ENCODE assay signal across 18 mouse cellular contexts in genomic region chr3:84181717-84182116, GRCm38 (mm10). TPM values are rescaled to one million over a fixed set of nuclear protein-coding genes. Genes with fewer than 3 reads are reported as not detected.
"Had no signal": no experiment of that assay in that cellular context is flagged by ENCODE, and none has a peak within 500 bp of the region (broad histone marks: within the 10 kb centered on the region; RNA-seq: fewer than 3 reads in every experiment).

No protein-coding gene starts in this region.

- H3K4me2 ChIP-seq: kidney, embryonic 15.5 days; limb, embryonic 12.5 days; liver, embryonic 13.5 days; neural tube, embryonic 13.5 days; stomach, embryonic 15.5 days had no signal

- H3K4me1 ChIP-seq: kidney, embryonic 15.5 days; limb, embryonic 12.5 days; liver, embryonic 13.5 days; stomach, embryonic 15.5 days had no signal

- H3K9ac ChIP-seq: kidney, embryonic 15.5 days; limb, embryonic 12.5 days; liver, embryonic 13.5 days; liver, postnatal 0 days; neural tube, embryonic 13.5 days; stomach, embryonic 15.5 days had no signal

- H3K27ac ChIP-seq: kidney, embryonic 15.5 days; limb, embryonic 12.5 days; liver, embryonic 13.5 days; neural tube, embryonic 13.5 days; stomach, embryonic 15.5 days had no signal

- DNase-seq: kidney, postnatal 14 days; layer of hippocampus, adult 9-11 months; layer of hippocampus, postnatal 36 days; liver; liver, embryonic 13.5 days; retina, postnatal 1 day; thymus, postnatal 36 days had no signal

- H3K9me3 ChIP-seq: kidney, embryonic 15.5 days; limb, embryonic 12.5 days; liver, embryonic 13.5 days; neural tube, embryonic 13.5 days; stomach, embryonic 15.5 days had no signal

- H3K4me3 ChIP-seq: kidney, embryonic 15.5 days; limb, embryonic 12.5 days; liver, embryonic 13.5 days; neural tube, embryonic 13.5 days; stomach, embryonic 15.5 days had no signal

- H3K27me3 ChIP-seq: kidney, embryonic 15.5 days; limb, embryonic 12.5 days; liver, embryonic 13.5 days; neural tube, embryonic 13.5 days; stomach, embryonic 15.5 days had no signal

- H3K36me3 ChIP-seq: limb, embryonic 12.5 days; liver, embryonic 13.5 days; stomach, embryonic 15.5 days had no signal

RNA-seq across cellular contexts. Expression of gene Gm6525, which starts 7.8 kb away (rescaled TPM):
- total RNA-seq: layer of hippocampus, postnatal 36 days; left cerebral cortex, adult 8-10 months; left cerebral cortex, postnatal 25 days had no signal
- polyA plus RNA-seq: kidney, adult 2 months; large intestine, adult 2 months; liver, embryonic 13.5 days; spleen, adult 2 months; thymus, postnatal 0 days had no signal
